Mouse (Mus musculus) kidney, postnatal 10 days (tissue): ENCODE results near the gene Ykt6.
"Not testable (repeated sequence)": the region's sequence is repeated elsewhere in the genome, so short reads cannot be mapped to it uniquely, and the experiment has no call there.

Experiments used
- DNase-seq: peaks from one replicate; pipeline ENCODE4 v3.0.0; 2021; ENCODE audit warnings: mixed read lengths

The Ykt6 gene

DNA sequence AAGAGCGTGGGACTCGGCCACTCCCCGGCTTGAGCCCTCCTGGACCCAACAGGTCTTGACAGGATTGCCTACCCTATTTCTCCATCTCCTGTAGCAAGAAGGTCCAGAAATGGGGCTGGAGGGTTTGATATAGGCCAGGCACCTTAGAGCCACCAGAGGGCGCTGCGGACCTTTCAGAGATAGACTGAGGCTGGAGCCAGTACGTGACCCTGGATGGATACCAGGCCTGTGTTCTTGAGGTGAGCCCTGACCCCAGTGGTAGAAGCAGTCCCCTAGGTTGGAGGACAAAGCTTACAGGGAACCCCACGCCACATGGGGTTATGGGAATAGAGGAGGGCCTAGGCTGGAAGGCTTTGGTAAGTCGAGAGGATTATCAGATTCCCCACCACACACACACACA lies 40.5 kb downstream of the Ykt6 start:
- DNase-seq, result peak; percentile 93

DNA sequence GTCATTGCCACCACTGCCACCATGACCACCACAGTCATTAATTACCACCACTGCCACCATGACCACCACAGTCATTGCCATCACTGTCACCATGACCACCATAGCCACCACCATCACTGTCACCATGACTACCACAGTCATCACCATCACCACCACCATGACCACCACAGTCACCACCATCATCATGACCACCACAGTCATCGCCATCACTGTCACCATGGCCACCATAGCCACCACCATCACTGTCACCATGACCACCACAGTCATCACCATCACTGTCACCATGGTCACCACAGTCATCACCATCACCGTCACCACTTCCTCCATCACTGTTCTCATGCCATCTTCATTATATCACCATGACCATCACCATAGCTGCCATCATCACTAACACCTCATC lies 43.0 kb downstream of the Ykt6 start:
- DNase-seq, result no peak

GRCm38 (mm10) chr11:5999832-6000771 lies 44.6 kb downstream of the Ykt6 start:
- DNase-seq, result peak; percentile 80

DNA sequence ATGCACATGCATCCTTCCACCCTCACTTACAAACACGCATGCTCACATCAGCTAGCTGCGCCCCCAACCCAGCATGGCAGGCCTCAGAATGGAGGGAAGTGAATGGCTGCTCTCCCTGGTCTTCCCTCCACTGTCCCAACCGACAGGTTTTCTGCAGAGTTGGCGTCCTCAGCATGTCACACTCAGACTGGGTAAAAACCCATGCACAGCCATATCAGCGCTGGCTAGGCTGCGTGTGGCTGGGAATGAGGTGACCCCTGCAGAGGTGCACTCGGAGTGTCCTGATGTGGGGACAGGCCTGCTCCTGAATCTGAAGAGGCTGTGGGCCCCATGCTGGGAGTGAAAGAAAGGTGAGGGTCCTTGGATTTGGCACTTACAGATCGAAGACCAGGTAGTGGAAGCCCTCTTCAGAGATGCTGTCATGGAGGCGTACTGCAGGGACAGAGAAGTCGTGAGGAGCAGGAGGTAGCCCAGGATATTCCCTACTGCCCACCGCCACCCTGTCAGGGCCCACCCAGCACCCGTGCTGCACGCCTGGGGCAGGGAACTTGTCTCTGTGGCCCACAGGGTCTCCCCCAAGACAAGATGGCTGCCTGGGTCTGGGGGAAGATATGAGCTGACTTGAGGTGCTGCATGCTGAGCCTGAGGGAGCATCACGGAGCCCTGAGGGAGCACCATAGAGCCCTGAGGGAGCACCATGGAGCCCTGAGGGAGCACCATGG lies 45.6 kb downstream of the Ykt6 start:
- no peak for DNase-seq

DNA sequence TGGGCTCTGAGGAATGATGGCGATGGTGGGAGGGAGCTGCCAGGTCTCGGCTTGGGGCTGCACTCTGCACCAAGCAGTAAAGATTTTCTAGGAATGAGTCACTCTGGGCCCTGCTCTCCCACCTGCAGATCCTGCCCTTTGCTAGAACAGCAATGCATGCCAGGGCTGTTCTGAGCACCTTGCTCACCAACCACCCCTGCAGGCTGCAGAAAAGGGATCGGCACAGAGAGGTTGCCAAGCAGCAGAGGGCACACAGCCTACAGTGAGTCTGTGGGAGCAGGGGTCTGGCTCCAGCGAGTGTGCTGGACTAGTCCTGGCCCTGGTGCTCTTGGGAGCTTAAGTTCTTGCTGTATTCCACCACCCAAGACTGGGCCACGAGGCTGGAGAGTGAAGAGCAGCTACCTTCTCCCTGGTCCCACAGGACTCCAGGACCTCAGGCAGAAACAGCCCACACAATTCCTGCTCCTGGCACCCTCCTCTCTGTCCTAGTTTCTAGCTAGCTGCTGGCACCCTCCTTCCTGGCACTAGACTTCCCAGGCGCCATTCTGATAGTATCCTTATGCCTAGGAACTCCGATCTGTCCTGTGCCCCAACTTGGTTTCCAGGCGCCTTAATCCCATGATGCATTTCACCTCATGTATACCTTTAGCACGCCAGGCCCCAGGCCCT lies 46.6 kb downstream of the Ykt6 start:
- DNase-seq, result no peak

- DNase-seq, result no peak
Observed at GRCm38 (mm10) chr11:6003046-6003639, 47.6 kb downstream of the Ykt6 start.

DNA sequence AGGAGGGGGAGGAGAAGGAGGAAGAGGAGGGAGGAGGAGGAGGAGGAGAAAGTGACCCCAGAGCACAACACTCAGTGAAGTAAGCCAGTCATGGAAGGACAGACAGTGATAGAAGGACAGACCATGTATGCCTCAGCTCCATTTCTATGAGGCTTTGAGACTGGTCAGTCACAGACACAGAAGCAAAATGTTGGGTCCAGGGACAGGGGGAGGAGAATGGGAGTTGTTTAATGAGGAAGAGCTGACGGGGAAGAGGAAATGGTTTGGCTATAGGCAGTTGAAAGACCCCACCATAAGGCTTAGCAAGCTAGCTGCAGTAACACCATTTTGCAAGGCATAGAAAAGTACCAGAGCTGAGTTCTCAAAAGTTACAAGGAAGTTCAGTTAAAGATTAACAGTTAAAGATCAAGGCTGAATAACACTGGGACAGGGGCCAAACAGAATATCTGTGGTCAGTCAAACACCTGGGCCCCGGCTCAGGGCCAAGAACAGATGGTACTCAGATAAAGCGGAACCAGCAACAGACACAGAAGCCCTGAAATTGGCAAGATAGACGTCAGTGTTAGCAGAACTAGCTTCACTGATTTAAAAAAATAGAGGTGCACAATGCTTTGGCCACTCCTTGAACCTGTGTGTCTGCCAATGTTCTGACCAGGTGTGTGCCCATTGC lies 50.0 kb downstream of the Ykt6 start:
- DNase-seq, result not testable (repeated sequence)

DNA sequence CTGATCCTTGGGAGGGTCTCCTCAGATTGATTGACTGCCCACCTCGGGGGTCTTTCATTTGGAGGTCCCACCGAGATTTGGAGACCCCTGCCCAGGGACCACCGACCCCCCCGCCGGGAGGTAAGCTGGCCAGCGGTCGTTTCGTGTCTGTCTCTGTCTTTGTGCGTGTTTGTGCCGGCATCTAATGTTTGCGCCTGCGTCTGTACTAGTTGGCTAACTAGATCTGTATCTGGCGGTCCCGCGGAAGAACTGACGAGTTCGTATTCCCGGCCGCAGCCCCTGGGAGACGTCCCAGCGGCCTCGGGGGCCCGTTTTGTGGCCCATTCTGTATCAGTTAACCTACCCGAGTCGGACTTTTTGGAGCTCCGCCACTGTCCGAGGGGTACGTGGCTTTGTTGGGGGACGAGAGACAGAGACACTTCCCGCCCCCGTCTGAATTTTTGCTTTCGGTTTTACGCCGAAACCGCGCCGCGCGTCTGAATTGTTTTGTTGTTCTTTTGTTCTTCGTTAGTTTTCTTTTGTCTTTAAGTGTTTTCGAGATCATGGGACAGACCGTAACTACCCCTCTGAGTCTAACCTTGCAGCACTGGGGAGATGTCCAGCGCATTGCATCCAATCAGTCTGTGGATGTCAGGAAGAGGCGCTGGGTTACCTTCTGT lies 51.0 kb downstream of the Ykt6 start:
- DNase-seq, result not testable (repeated sequence)

GRCm38 (mm10) chr11:6007010-6007778 lies 51.7 kb downstream of the Ykt6 start:
- not testable (repeated sequence) for DNase-seq

DNA sequence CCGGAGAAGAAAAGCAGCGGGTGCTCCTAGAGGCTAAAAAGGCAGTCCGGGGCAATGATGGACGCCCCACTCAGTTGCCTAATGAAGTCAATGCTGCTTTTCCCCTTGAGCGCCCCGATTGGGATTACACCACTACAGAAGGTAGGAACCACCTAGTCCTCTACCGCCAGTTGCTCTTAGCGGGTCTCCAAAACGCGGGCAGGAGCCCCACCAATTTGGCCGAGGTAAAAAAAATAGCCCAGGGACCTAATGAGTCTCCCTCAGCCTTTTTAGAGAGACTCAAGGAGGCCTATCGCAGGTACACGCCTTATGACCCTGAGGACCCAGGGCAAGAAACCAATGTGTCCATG lies 52.3 kb downstream of the Ykt6 start:
- DNase-seq, result not testable (repeated sequence)

DNA sequence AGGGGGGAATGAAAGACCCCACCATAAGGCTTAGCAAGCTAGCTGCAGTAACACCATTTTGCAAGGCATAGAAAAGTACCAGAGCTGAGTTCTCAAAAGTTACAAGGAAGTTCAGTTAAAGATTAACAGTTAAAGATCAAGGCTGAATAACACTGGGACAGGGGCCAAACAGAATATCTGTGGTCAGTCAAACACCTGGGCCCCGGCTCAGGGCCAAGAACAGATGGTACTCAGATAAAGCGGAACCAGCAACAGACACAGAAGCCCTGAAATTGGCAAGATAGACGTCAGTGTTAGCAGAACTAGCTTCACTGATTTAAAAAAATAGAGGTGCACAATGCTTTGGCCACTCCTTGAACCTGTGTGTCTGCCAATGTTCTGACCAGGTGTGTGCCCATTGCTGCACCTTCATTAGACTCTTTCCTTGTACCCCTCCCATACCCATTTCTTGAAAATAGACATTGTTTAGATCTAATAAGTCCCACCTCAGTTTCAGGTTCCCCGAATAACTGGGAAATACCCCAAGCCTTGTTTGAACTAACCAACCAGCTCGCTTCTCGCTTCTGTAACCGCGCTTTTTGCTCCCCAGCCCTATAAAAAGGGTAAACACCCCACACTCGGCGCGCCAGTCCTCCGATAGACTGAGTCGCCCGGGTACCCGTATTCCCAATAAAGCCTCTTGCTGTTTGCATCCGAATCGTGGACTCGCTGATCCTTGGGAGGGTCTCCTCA lies 55.4 kb downstream of the Ykt6 start:
- DNase-seq, result not testable (repeated sequence)

GRCm38 (mm10) chr11:6011879-6012278 lies 56.4 kb downstream of the Ykt6 start:
- no peak for DNase-seq

GRCm38 (mm10) chr11:6013359-6013758 lies 57.9 kb downstream of the Ykt6 start:
- no peak for DNase-seq

- no peak for DNase-seq
Observed at GRCm38 (mm10) chr11:6015011-6015431, 59.5 kb downstream of the Ykt6 start.

DNA sequence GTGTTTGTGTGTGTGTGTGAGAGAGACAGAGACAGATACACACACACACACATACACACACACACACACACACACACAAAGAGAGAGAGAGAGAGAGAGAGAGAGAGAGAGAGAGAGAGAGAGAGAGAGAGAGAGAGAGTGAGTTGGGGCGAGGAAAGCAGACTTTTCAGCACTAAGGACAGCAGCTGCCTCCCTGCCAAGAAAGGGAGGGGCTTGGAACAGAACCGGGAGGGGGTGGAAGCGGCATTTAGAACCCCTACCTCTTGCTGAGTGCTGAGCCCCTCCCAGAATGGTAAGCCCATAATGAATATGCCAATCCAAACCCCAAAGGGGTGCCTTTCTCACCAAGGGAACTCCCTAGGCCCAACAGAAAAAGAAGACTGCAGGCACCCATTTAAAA lies 60.9 kb downstream of the Ykt6 start:
- DNase-seq, result peak; percentile 60

- DNase-seq, result no peak
Observed at GRCm38 (mm10) chr11:6016797-6017395, 61.4 kb downstream of the Ykt6 start.
